Mouse (Mus musculus) spleen, postnatal 14 days (tissue): ENCODE results near the gene Tbl2.

ENCODE experiments used
- DNase-seq, 2 experiments: peaks; one replicate each; pipeline ENCODE4 v3.0.0; 2021 to 2022; ENCODE audit warnings: low spot score in 2 of 2

Gene Tbl2

DNA sequence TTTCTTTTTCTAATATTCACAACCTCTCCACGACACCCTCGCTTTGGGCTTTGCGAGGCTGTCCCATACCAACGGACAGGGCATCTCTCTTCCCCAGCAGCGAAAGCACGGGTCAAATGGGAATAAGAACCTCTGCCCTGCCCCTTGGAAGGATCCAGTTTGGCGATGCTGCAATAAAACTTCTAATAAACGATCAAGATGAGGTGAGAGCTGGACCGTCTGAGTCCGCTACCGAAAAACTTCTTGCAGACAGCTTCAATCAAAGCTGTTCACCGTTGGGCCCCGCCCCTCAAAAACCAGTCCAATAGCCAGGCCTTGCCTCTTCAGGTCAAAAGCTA lies 773 bp upstream of the Tbl2 start:
- no peak for DNase-seq

DNA sequence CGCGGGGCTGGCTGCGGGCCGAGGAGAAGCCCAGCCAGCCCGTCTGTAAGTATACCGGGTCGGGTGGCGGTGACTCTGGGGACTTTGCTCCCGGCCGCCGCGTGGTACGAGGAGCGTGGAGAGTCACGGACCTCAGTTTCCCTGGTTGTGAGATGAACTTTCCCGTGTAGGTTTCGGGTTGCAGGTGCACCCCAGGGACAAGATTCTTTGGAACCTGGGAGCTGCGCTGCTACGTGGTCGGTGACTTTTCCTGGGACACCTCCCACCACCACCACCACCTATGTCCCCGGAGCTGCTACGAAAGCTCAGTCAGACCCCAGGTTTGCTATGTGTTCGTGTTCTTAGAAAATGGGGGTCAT lies 342 bp downstream of the Tbl2 start:
- DNase-seq = no peak

DNA sequence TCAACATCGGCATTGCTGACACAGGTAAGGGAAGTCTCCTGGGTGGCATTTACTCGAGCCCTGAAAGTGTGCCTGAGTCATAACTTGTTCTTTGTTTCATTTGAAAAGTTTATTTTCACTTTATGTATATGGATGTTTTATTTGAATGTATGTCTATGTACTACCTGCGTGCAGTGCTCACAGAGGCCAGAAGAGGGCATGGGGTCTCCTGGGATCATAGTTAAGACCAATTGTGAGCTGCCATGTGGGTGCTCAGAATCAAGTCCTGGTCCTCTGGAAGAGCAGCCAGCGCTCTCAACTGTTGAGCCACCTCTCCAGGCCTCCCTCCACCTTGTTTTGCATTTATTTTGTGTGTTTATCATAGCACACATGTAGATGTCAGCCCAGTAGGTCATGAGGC lies 7.0 kb downstream of the Tbl2 start:
- DNase-seq = no peak

DNA sequence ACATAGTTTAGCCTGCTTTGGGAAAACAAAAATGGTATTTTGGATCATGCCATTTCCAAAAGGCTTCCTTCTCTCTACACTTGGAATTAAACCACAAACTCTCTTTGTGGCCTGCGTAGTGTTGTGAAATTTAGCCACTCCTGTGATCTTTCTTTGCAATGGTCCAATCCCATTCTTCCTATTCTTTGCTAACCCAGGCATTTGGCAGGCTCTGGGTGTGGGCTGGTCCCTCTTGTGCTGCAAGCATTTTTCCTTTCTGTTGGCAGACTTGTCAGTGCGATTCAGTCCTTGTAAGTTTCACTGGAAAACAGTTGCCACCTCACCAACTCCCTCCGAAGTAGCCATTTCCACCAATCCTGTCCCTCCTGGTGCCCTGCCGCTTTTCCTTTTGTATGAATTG lies 11.8 kb downstream of the Tbl2 start:
- DNase-seq = no peak

DNA sequence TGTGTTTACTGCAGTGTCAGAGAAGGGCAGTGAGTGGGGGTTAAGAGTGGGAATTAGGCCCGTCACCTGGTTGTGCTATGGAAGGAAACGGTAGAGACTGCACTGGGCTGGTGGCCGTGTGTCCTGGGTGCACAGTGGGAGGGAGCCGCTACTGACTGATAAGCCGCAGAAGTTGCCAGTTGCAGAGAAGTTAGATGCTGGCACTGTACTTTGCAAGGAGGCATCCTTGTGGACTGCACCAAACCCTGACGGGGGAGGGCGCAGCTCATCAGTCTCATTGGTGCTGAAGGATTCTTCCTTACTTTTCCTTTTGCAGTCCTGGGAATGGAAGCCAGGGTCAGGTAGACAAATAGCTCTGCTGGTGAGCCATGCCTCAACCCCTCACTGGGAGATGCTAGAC lies 12.2 kb downstream of the Tbl2 start:
- DNase-seq = no peak

DNA sequence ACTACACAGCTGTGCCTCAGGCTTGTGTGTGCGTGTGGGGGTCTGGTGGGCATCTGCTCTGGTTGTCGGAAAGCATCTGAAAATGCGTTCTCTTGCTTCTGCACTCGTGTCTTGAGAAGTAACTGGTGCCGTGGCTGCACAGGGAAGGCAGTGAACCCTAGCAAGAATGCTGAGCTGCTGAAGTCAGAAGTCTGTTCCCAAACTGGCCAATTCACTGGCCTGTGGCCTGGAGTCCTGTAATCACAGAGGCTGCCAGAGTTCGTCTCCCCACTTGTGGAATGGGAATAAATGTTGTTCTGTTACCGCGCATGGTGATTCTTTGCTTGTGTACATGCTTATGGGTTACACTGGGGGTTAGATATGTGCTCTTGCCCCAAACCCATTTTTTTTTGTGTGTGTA lies 12.9 kb downstream of the Tbl2 start:
- DNase-seq = no peak

DNA sequence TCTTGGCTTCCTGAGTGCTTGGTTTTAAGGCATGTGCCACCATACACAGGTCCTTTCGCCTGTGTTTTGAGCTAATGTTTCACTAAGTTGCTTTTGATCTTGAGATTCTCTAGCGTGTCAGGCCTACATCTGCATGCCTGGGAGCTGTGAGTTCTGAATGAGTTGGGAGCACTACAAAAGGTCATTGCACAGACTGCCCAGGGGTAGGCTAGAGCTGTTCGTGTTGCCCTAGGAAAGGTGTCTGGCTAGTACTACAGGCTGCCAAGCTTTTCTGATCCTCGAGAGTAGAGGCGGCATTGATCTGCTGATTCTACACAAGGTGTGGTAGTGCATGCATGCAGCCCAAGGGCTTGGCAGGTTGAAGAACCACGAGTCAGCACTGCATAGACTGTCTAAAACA lies 13.4 kb downstream of the Tbl2 start:
- DNase-seq = no peak

DNA sequence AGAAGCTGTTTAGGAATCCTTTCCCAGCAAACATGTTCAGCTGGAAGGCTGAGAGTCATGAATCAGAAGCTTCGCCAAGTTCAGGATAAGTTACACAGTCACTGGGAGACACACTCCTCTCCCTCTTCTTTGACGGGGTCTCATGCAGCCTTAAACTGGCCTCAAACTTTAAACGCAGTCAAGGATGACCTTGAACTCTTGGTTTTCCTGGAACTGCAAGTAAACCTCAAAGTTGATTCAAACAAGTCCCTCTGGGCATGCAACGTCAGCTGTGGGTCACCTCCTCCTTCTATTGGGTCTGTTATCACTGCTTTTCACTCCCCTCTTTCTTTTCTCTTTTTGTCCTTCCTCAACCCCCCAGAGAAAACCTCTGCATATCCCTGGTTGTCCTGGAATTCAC lies 17.5 kb downstream of the Tbl2 start:
- no peak for DNase-seq

DNA sequence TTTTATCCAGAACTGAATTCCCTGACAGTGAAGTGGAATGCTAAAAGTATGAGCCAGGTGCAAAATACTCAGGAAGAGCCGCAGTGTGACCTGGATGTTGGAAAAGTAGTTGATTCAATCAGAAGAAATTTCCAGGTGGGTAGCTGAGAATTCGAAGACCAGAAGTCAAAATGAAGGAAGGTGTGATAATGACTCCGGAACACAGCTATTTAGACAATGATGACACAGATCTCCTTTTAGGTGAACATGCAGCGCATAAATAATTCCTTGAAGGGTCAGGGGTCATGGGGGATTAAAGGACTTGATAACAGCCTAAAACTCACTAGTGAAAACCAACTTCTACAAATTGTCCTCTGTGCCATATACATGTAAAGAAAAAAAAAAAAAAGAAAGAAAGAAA lies 18.0 kb downstream of the Tbl2 start:
- DNase-seq = no peak

DNA sequence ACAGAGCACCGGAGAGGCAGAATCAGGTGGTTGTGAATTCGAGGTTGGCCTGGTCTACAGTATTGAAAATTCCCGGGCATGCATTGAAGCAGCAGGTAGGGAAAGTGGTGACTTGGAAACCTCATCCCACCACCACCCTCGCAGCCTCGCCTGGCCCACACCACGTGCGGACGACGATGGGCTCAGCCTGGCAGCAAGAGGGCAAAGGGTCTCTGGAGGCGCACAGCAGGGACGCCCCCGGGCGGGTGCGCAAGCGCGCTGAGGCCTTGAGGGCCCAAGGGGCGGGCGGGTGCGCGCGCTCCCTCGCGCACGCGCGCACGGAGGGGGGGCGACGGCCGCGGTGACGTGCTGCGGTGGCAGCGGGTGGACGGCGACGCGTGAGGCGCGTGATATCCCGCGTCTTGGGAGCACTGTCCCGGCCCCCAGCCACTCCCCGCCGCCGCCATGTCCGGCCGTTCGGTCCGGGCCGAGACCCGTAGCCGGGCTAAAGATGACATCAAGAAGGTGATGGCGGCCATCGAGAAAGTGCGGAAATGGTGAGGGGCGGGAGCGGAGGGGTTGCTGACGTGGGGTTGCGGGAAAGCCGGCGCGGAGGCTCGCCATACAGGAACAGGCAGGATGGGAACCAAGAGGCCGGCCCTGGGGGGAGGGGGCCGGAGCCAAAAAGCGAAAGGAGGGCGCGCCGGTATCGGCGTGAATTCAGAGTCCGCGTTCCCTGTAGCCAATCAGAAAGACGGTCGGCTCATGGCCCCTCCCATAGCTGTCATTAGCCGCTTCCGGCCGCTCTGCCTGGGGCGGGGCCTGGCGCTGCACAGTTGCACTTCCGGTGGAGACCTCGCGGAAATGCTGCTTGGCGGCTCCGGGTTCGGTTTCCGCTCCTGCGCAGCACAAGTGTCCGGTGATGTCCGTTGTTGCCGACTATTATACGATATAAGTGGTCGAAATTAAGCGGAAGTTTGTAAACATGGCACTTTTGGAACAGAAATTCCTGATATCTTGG lies 18.9 kb downstream of the Tbl2 start, which contains the start of gene Bcl7b:
Gene Bcl7b, plus strand, starts transcription at position 221 of the 1,000 bp plus-strand sequence.
- peak; percentile 90 to 92 for DNase-seq

DNA sequence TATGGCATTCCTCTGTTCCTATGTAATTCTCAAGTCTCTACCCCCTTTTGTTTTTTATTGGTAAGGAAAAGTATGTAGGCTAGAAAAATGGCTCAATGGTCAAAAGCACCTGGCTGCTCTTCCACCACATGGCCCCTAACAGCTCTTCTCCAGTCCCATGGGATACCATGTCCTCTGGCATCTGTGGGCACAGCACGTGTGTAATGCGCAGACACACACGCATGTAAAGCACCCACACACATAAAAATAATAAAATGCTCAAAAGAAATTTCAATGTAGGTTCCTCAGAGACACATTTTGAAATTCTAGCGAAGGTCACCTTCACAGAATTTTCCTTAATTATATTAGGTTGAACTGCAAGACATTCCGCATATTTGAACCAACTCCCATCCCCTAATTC lies 20.0 kb downstream of the Tbl2 start:
- DNase-seq = no peak

DNA sequence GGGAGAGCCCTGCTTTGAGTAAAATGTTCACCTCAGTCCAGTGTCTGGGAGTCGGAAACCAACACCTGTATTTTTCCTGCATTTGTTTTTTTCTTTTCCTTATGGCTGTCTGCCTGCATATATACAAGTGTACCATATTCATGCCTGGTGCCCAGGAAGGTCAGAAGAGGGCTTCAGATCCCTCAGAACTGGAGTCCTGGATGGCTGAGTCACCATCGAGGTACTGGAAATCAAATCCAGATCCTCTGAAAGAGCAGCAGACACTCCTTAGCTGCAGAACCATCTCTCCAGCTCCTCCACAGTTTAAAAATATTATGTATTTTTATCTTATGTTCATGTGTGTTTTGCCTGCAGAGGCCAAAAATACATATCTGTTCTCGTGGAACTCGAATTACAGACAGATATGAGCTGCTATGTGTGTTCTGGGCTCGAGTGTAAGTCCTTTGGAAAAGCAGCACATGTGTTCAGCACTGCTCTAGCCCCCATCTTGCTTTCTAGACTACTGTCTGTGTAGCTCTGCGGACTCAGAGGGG lies 22.3 kb downstream of the Tbl2 start:
- no peak for DNase-seq

DNA sequence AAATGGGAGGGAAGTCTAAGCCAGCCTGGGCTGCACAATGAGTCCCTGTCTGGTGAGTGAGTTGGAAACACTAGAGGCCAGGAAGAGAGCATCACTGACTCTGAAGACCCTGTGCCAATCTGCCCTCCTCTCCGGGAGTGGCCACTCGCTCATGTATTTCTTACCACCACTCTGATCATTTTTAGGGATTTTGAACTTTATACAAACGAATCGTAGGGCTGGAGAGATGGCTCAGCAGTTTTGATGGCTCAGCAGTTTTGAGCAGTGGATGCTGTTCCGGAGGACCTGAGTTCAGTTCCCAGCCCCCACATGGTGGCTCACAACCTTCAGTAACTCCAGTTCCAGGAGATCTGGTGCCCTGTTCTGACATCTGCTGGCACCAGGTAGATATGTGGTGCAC lies 23.5 kb downstream of the Tbl2 start:
- no peak for DNase-seq

DNA sequence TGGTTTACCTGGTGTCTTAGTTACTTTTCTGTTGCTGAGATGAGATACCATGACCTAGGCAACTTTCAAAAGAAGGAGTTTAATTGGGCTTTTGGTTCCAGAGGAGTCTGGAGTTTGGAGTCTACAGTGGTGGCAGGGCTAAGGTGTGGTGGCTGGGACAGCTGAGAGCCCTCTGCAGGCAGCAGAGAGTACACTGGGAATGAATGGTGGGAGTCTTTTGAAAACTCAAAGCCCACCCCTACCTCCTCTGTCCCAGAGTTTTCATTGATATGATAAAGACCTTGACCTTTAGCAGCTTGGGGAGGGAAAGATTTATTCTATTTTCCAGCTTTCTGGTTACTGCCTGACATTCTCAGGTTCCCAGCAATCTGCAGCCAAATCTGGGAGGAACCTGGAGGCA lies 25.6 kb downstream of the Tbl2 start:
- no peak for DNase-seq

DNA sequence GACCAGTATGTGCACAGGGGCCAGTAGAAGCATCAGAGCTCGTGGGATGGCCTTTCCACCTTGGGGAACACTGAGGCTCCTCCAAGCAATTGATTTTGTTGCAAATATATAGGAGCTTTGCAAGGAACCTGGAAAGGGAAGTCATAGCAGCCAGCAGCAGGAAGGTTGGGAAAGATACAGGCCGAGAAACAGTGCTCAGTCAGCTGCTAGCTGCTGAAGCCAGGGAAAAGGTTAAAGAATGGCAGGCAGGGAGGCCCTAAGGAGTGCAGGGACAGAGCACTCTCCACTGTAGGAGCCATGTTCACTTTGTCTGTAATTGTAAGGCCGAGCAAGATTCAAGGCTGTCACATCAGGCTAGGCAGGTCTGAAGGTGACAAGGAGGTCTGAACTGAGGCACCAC lies 29.1 kb downstream of the Tbl2 start:
- no peak for DNase-seq

DNA sequence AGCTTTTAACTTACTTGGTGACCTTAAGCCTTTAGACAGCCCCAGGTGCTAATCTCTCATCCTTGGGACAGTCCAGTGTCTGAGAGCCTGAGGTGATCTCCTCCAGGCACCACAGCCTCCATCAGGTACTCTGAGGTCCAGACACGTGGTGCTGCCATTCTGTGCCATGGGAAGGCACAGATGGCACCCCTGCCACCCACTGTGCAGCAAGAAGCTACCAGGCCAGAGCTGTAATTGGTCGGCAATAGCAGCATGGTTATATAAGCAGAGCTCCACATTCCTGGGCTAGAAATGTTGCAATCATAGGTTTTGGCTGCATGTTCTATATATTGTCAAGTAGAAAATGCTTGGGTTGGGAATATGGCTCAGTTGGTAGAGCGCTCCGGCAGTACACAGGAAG lies 29.5 kb downstream of the Tbl2 start:
- no peak for DNase-seq

DNA sequence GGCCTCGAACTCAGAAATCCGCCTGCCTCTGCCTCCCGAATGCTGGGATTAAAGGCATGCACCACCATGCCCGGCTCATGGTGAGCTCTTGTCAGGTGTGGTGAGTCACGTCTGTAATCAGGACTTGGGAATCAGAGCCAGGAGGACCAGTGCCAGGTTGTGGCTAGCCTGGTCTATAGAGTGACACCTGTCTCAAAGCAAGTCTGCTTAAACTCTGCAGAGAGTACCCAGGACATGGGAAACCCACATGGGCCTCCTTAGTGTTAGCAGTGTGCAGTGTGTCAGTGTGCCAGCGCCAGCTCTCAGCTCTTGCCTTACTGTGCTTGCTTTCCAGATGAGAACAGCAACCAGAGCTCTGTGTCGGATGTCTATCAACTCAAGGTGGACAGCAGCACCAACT lies 30.2 kb downstream of the Tbl2 start:
- no peak for DNase-seq

DNA sequence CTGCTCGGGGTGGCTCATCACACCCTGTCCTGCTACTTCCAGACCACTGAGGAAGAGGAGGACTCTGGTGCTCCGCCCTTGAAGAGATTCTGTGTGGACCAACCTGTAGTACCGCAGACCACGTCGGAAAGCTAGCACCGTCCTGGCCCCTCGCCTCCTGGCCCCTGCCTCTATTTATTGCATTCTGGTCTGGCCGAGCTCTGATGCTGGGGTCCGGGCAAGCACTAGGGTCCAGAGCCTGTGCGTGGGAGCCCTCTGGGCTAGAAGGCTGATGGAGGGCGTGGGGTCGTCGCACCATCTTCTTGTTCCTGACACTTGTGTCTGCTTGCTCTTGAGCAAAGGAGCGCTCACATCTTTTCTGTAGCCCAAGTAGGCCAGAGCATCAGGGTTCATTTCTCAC lies 31.3 kb downstream of the Tbl2 start:
- DNase-seq = no peak

DNA sequence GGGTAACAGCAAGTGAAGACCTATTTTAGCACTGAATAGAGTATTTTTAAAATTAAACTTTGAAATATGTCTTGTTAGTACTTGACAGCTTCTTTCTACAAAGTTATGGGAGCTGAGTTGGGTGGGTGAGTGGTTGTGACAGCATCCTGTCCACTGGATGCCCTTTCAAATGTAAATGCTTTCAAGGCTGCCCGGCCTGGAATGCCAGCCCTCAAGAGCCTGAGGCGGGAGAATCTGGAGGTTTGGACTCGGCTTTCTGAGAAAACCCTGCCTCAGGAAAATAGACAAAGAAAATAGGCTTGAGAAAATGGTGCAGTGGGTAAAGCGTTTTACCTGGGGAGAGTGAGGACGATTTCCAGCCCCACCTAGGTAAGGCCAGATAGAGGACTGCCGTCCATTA lies 32.3 kb downstream of the Tbl2 start:
- DNase-seq = no peak

DNA sequence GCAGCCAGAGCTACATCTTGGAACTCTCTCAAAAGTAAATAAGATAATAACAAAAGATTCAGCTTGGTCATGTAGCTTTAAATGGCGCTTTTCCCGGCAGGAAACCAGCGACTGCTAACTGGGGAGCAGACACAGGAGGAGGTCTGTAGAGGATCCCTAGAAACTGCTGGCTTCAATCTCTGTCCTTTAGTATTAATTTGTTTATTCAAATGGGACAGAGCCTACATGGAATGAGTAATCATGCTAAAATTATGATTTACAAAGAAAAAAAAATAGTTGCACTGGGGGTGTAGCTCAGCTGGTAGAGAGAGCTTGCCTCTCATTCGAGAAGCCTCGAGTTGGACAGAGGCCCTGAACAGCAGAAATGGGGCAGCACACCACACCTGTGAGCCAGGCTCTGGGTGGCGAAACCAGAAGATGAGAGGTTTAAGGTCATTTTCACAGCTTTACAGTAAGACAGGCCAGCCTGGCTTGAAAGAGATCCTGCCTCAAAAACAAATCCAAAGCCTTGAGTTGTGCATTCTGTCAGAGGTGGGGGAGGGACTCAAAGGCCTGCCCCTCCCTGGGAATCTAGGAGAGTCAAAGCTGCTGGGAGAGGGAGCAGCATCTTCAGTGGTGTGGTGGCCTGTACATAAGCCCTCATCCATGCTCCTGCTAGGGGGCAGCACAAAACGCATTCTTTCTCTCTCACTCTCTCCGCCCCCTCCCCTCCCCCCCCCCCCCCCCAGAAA lies 33.8 kb downstream of the Tbl2 start:
- no peak for DNase-seq

DNA sequence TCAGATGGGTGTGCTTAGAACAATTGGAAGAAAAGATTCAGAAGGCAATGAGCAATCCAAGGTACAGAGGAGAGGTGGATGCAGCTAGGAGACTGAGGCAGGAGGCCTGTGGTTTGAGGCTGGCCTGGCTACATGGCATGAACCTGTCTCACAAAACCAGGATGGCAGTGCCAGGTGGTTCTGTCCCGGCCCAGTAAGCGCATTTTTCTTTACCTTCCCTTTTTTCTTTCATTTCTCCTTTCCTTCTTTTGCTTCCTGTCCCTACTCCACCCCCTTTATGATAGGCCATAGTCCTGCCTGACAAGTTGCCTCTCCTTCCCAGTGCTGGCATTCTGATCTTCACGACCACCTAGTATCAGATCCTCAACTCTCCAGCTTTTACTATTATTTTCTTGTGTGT lies 35.6 kb downstream of the Tbl2 start:
- no peak for DNase-seq

DNA sequence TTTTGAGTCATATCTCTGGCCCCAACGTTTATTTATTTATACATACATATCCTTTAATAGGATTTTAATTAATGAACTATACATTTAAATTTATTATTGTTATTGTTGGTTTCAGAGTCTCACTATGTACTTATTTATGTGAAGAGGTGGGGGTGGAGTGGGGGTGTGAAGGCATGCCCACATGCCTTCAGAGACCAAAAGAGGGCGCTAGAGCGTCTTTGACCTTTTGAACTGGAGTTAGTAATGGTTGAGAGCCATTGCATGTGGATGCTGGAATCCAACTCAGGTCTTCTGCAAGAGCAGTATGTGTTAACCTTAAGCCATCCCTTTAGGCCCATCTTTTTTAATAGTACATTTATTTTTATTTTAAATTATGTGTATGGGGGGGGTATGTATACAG lies 36.1 kb downstream of the Tbl2 start:
- DNase-seq = peak in 1 of 2 experiments; percentile 34

DNA sequence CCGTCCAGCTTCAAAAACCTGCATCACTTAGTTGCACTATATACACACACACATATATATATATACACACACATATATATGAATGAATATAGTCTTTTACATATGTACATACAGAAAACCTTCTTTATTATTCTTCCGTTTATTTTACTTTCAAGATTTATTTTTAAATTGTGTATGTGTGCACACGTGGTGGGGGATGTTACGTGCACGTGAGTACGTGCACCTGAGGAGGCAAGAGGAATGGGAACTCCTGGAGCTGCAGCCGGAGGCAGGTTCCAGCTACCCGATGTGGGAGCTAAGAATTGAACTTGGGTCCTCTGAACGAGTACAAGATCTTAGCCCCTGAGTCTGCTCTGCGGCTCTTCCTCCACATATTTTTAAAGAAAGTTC lies 36.8 kb downstream of the Tbl2 start:
- no peak for DNase-seq
